Mouse (Mus musculus) T-cell, adult 2 months (primary cell): ENCODE data around the gene Armcx1.
"Not testable (repeated sequence)": the region's sequence is repeated elsewhere in the genome, so short reads cannot be mapped to it uniquely, and the experiment has no call there.

Experiments
- DNase-seq: peaks from one replicate; pipeline ENCODE4 v3.0.0; 2022; ENCODE audit warnings: low spot score

Armcx1 gene

DNA sequence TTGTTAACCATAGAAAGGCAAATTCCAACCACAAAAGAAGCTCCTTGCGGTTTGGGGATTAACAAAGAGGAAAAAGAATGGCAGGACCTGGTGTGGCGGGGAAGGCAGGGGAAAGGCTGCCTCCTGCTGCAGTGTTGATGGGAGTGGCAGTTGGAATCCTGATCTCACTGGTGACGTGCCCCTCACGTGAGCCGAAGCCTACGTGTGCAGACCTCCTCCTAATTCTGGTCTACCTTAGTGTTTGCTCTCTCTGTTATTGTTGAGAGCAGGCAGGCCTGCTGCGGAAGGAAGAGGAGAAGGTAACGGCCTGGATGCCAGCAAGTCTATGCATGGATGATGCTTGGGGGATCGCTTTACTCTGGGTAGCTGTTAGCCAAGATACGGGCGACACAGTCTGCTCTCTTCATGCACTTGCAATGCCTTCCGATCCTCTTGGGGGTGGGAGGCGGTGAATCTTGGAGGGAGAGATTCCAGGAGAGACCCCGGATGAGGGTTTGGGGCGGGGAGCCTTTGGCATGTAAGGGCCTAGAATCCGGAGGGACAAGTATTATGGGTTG is at the start of gene Armcx1:
Gene Armcx1 (plus strand): TSS at position 212 of the 557 bp plus-strand sequence.
- peak; percentile 44 for DNase-seq

GRCm38 (mm10) chrX:134675022-134675421 is 42.7 kb upstream of the Armcx1 start:
- no peak for DNase-seq

- no peak for DNase-seq
These were observed 41.8 kb upstream of the Armcx1 start for GRCm38 (mm10) chrX:134675959-134676358.

DNA sequence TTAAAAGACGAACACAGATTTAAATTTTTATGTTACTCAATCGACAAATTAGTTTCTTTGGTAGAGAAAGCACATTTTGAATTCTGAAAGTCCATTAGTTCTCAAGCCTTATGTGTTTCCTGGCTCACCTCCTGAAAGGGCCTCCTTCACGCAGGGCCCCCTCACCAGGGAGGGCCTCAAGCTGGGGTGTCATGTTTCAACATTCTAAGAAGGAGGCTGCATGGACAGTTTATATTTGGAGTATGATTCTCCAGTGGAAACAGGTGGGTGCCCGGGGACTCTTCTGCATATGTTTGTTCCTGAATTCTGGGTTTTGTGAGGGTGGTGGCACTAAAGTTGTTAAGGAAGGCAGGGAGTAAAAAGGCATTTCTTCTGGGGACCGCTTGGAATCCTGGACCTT is 32.8 kb upstream of the Armcx1 start:
- DNase-seq: no peak

GRCm38 (mm10) chrX:134686267-134686666 is 31.5 kb upstream of the Armcx1 start, which contains the start of gene Armcx4:
TSS of gene Armcx4 (plus strand) at chrX:134686519.
- peak; percentile 41 for DNase-seq

DNA sequence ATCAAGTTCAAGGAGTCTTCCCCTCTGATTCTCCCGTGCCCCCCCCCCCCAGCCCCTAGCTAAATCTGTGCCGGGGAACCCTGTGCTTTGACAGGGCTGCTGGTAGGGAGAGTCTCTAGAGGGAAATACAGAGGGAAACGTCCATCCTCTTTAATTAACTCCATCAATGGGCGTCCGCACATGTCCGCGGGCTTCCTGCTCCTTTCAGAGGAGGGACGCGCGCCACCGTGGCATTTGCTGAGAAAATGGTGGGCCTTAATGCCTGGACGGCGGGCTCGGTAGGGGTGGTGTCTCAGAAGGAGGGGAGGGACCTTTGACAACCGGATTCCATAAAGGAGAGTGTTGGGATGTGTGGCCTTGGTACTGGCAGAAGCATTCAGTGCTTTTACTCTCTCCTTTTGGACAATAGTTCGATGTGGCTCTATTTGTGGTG is 31.0 kb upstream of the Armcx1 start:
- no peak for DNase-seq

- DNase-seq: no peak
These were observed 28.1 kb upstream of the Armcx1 start for GRCm38 (mm10) chrX:134689676-134690075.

DNA sequence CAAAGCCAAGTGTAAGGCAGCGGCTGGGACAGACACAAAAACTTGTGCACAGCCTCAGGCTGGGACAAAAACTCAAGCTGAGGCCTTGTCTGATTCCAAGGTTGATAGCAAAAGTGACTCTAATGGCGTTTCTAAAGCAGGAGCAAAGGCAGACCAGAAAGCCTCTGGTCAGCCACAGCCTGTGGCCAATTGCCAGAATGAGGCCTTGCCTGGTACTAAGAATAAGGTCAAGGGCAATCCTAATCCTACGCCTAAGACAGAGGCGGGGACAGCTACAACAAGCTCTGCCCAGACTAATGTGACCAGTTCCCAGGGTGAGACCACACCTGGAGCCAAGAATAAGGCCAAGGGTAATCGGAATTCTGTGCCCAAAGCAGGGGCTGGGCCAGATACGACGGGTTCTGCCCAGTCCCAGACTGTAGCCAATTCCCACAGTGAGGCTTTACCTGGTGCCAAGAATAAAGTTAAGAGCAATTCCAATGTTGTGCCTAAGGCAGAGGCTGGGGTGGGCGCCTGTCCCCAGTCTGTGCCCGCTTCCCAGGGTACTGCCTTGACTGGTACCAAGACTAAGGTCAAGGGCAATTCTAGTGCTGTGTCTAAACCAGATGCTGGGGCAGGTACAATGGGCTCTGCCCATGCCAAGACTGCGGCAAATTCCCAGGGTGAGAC is 26.8 kb upstream of the Armcx1 start:
- DNase-seq: no peak

GRCm38 (mm10) chrX:134691540-134691935 is 26.2 kb upstream of the Armcx1 start:
- DNase-seq: no peak

DNA sequence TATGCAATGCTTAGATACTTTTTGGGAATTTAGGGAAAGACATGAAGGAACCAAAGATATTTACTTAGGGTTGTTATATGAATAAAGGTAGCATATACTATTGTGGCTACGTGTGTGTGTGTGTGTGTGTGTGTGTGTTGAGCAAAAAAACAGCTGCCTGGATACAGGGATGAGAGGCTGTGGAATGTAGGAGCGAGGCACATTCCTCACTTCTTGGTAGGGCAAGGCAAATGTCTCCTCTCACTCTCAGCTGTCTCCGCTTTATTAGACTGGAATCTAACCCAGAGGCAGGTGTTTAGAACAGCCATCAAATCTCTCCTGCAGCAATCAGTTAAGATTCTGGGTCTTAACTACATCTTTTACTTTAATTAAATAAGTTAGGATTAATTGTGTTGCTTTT is 900 bp upstream of the Armcx1 start:
- no peak for DNase-seq

GRCm38 (mm10) chrX:134718524-134718923 is 761 bp downstream of the Armcx1 start:
- peak; percentile 7 for DNase-seq

DNA sequence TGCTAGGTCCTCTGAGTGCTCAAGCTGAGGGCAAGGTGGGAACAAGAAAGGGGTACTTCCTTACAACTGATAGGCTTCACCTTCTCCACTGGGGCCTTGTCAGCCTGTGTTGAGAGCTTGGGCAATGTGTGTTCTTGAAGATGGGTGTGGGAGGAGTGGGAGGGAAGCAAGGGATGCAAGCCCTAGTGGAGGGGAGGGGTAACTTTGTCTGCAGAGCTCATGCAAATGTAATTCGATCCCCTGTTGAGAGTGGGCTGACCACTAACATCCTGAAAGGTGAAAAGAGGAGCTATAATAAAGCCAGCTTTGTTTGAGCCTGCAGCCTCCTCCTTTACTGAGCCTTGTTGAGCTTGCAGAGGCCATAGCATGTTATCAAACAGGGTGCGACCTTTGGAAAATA is 6.0 kb downstream of the Armcx1 start:
- not testable (repeated sequence) for DNase-seq

DNA sequence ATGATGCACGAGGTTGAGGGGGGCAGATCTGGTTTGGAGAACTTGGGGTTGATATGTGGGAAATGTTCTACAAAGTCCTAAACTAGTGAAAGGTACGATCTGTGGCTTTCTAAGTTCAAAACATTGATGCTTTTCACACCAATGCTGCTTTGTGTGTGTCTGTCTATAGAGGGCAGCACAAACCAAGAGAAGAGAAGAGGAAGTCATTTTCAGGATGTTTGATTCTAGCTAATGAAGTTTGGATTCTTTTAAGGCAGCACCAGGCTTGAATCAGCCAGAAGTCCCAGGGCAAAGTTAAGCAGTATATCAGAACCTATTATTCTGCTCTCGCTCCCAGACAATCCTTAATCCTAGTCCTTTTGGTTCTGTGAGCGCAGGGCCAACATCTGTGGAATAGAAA is 12.0 kb downstream of the Armcx1 start:
- peak; percentile 16 for DNase-seq

GRCm38 (mm10) chrX:134737796-134738195 is 20.0 kb downstream of the Armcx1 start:
- no peak for DNase-seq

DNA sequence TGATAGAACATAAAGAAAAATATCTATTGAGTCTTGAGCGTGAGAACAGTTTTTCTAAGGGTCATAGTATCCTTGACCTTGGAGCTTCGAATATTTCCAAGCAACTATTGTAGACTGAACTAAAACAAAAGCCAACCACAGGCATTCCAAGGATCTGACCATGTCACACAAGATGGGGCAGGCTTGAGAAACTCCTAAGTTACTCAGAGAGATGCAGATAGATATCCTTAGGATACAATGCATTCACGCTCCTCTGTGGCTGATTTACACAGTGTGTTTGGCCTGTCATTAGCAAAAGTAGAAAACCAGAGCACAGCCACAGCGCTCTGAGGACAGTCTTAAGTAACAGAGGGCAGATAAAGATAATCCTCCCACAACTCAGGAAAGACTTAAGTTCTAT is 21.4 kb downstream of the Armcx1 start:
- DNase-seq: no peak

DNA sequence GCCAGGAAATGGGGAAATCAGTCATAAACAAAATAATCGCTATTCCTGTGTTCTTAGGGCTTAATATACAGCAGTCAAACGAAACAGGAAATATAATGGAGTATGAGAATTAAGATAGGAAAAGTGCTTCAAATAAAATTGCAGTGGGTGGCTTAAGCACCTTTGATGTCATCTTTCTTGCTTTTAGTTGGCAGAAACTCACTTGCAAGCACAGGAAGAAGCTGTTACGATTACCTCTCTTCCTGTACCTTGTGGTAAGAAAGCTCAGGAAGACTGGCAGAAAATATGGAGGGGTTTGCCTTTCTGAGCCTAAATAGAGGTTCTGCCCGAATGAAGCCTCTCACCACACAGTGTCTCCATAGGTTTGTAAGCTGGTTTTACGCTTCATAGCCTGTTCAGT is 24.1 kb downstream of the Armcx1 start:
- DNase-seq: no peak

- peak; percentile 31 for DNase-seq
These were observed 28.7 kb downstream of the Armcx1 start for GRCm38 (mm10) chrX:134746459-134746858.

DNA sequence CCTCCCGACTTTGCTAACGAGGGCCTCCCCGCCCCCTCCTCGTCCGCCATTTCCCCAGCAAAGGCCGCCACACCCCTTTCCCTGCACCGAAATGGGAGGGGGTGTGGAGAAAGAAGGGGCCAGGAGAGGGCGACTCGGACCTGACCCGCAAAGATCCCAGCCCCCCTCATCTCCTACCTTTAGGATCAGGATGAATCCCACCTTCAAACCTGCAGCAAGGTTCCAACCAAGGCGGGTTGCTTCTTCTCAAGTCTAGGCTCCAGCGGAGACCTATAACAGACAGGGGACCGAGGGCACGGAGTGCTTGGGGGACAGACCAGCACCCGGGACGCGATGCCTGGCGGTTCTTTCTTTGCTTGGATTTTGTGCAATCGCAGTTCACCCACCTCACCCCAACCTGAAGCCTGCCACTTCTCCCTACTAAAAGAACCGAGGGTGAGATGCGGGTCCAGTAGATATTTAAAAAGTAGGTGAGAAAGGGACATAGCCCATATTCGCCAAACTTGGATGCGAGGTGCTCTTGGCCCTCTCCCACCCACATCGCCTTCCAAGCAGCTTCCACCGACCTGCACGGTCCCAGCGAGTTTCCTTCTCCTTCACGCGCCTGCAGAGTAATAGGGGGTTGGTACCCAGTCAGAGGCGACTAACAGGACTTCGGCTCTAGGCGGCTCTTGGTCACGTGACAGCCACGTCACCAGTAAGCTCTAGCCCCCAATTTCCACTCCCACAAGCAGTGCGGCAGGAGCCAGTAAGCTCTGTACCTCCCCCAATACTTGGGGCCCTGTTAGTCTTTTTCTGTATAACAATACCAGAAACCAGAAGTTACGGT is 33.2 kb downstream of the Armcx1 start, which contains the start of gene Armcx6:
Gene Armcx6 (minus strand): TSS at position 654 of the 829 bp plus-strand sequence.
- DNase-seq: peak; percentile 72

DNA sequence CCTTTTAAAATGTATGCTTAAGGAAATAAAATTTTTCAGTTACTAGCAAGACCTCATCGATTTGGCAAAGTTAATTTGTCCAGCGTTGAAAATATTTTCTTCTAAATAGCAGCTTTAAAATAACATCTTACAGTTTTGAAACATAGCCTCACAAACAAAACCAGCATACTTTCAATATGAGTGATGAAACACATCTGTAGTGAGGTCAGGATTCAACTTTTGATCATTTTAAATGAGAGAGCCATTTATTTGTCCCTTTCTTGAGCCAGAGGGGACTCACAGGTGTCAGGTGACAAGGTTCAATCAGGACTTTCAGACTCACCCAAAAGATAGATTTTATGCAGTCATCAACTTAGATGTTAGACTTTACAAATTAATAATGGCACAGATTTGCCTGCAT is 34.1 kb downstream of the Armcx1 start:
- no peak for DNase-seq

GRCm38 (mm10) chrX:134752584-134752983 is 34.8 kb downstream of the Armcx1 start:
- no peak for DNase-seq

- DNase-seq: peak; percentile 51
These were observed 38.9 kb downstream of the Armcx1 start, which contains the start of gene Armcx3 for GRCm38 (mm10) chrX:134756434-134757292. TSS of gene Armcx3 (plus strand) at chrX:134756595.
